Mouse (Mus musculus) frontal cortex, postnatal 14 days (tissue): Measurements from ENCODE around the gene Tmem92.

ENCODE experiments used
- DNase-seq, 2 experiments: peaks; one replicate each; pipeline ENCODE4 v3.0.0; 2022; ENCODE audit warnings: low spot score in 2 of 2

Gene Tmem92

DNA sequence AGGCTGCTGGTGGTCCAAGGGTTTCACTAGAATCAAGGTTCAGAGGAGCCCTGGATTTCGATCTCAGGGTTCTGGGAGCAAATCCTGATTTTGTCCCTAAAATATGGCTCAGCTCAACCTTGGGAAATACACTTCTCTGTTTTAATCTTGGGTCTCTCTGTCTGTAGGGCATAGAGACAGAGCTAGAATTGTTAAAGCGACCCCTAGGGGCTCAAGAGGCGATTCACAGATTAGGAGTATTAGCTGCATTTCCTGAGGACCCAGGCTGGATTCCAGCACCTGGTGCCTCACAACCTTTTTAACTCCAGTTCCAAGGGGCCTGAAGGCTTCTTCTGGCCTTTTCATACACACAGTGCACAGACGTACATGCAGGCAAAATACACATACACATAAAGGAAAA, 52.9 kb downstream of the Tmem92 start:
- no peak for DNase-seq

GRCm38 (mm10) chr11:94728545-94728944, 54.0 kb downstream of the Tmem92 start:
- no peak for DNase-seq

DNA sequence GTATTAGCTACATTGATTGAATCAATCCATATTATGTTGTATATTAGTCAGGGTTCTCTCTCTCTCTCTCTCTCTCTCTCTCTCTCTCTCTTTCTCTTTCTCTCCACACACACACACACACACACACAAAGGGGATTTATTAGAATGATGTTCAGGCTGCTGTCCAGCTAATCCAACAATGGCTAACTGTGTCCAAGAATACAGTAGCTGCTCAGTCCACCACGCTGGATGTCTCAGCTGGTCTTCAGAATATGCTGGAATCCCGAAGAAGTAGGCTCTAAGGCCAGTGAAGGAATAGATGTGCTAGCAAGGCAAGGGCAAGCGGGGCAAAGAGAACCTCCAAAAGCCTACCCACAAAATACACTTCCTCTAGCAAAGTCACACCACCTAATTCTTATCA, 55.2 kb downstream of the Tmem92 start:
- no peak for DNase-seq
